Mouse (Mus musculus): Measurements from ENCODE around the gene Capn12. TPM values are rescaled to one million over a fixed set of nuclear protein-coding genes. Genes with fewer than 3 reads are reported as not detected.

Capn12 gene
- polyA plus RNA-seq, 1 experiment from 2014 or later = 0.57 TPM

DNA sequence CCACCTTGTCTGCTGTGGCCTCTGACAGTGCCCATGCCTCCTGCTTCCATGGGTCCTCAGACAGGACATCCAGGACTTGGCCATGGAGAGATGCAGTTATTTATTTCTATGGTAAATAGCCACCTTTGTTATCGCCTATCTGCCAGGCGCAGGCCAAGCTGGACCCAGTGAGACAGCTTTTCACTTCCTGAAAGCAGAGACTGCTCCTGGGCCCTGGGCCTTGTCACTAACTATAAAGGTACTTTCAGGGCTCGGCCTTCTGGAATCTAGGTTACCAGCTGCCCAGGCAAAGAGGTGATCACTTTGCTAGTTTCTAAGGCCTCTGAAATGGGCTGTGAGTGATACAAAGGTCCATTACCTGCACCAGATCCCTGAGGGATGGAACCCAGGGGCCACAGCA lies 43.6 kb downstream of the Capn12 start:
- 78% methylated on average over 3 of the region's 3 CpGs for WGBS
- H3K36me3 ChIP-seq = no peaks in the 10 kb centered on the region
- H3K27me3 ChIP-seq (replicated peaks) = no peaks in the 10 kb centered on the region
- peaks cover 59% of the 10 kb centered on the region for H3K4me1 ChIP-seq
- H3K9me3 ChIP-seq = no peaks in the 10 kb centered on the region
- H3K9ac ChIP-seq = no peak overlapping the region
- ATAC-seq (ENCODE audit: low FRiP score, low read depth) = no peak
- H3K4me2 ChIP-seq (replicated peaks) = no peak overlapping the region
- H3K4me3 ChIP-seq = no peak overlapping the region
- H3K27ac ChIP-seq = peak overlapping the region; percentile 39

DNA sequence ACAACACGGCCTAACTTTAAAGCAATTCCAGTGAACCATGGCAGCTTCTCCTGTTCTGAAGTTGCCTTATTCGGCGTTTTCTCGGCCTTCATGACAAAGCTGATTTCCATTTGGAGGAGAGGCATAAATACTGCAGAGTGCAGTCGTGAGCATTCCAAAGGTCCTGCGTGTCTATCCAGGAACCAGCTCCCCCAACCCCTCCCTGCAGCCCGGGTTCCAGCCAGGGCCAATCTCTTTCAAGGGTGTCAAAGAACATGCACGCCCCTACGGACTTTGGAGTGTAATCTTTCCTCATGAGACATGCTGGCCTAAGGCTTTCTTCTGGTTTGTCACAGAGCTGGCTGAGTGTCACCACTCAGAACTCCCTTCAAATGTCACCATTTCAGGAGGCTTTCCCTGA lies 44.1 kb downstream of the Capn12 start:
- H3K4me3 ChIP-seq = no peak overlapping the region
- ATAC-seq (ENCODE audit: low FRiP score, low read depth) = no peak
- peaks cover 58% of the 10 kb centered on the region for H3K4me1 ChIP-seq

DNA sequence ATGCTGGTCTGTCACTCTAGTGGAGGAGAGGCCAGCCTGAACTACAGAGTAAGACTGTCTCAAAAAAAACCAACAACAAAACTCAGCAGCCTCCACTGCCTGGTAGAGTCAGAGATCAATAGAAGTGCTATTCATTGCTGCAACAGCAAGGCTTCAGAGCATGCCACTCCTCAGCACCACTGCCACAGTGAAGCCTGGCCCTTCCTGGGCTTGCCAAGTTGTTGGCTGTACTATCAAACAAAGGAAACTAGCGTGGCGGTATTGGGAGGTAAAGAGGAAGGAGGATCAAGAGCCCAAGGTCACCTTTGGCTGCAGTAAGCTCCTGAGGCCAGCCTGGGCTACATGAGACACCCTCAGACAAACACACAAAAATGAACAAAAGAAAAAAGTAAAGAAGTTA lies 45.0 kb downstream of the Capn12 start:
- H3K4me3 ChIP-seq = no peak overlapping the region
- H3K27ac ChIP-seq = no peak overlapping the region
- no peaks in the 10 kb centered on the region for H3K27me3 ChIP-seq (replicated peaks)
- H3K4me2 ChIP-seq (replicated peaks) = no peak overlapping the region
- no peak for ATAC-seq (ENCODE audit: low FRiP score, low read depth)
- 71% methylated on average over 2 of the region's 2 CpGs for WGBS
- H3K36me3 ChIP-seq = no peaks in the 10 kb centered on the region
- no peak overlapping the region for H3K9ac ChIP-seq
- peaks cover 57% of the 10 kb centered on the region for H3K4me1 ChIP-seq
- H3K9me3 ChIP-seq = no peaks in the 10 kb centered on the region

More for the DNA sequence above, 44.1 kb downstream of the Capn12 start:
- Histone ChIP-seq H3K9ac (no peak overlapping the region), H3K36me3 (no peaks in the 10 kb centered on the region), H3K9me3 (no peaks in the 10 kb centered on the region), H3K27ac (peak overlapping the region; percentile 39; the same call in 1 of the 2 replicates), H3K4me2 (replicated peaks) (no peak overlapping the region), H3K27me3 (replicated peaks) (no peaks in the 10 kb centered on the region)
- WGBS = 47% methylated on average over 9 of the region's 9 CpGs

DNA sequence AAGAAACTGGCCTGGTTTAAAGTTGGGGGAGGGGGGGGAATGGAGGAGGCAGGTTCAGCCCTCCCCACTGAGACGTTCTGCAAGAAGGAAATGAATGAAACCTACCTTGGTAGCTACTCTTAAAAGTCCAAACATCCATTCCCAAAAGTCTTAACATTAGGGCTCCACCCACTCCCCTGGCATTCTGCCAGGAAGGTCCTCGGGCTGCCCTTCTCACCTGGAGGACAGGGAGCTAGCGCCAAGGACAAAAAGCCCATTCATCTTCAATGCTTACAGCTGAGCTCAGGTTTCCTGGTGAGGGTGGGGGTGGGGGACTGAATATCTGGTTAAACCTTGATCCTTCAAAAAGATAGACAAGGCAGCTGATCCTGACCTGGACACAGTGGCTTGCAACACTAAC lies 48.2 kb downstream of the Capn12 start:
- H3K36me3 ChIP-seq = peaks cover 3% of the 10 kb centered on the region; the same call in 1 of the 2 replicates
- H3K27ac ChIP-seq = no peak overlapping the region
- no peak overlapping the region for H3K9ac ChIP-seq
- no peak overlapping the region for H3K4me3 ChIP-seq
- H3K27me3 ChIP-seq (replicated peaks) = no peaks in the 10 kb centered on the region
- no peak overlapping the region for H3K4me2 ChIP-seq (replicated peaks)
- H3K4me1 ChIP-seq = peaks cover 30% of the 10 kb centered on the region
- no peaks in the 10 kb centered on the region for H3K9me3 ChIP-seq
- ATAC-seq (ENCODE audit: low FRiP score, low read depth) = no peak
- 68% methylated on average over 3 of the region's 3 CpGs for WGBS

DNA sequence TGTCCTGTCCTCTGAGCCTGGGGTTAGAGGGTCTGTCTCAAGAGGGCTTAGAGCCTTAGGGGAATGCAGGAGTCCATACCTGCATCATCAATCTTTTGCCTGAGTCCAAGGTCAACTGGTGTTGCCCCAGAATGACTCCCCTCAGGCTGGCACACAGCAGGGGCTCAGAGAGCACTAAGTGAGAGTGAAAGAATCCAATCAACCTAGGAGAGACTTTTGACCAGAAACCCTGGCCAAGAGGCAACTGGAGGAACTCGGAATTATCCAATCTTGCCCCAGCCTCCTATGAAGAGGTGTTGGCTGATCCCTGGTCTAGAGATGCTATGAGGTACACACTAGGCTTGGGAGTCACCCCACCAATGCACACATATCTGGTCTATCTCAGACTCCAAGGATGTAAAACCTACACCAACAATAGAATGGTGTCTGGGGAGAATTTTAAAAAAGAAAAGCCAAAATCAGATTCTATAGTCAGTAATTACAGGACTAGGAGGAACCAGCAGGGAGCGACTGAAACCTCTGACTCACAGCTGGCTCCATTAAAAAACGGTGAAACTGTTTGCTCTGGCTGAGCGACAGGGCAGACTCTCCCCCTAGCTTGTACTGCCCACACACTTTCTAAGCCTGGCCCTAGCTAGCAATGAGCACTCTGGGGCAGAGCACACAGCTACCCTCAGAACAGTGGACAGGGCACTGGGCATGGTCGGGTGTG lies 49.3 kb downstream of the Capn12 start:
- no peak overlapping the region for H3K27ac ChIP-seq

DNA sequence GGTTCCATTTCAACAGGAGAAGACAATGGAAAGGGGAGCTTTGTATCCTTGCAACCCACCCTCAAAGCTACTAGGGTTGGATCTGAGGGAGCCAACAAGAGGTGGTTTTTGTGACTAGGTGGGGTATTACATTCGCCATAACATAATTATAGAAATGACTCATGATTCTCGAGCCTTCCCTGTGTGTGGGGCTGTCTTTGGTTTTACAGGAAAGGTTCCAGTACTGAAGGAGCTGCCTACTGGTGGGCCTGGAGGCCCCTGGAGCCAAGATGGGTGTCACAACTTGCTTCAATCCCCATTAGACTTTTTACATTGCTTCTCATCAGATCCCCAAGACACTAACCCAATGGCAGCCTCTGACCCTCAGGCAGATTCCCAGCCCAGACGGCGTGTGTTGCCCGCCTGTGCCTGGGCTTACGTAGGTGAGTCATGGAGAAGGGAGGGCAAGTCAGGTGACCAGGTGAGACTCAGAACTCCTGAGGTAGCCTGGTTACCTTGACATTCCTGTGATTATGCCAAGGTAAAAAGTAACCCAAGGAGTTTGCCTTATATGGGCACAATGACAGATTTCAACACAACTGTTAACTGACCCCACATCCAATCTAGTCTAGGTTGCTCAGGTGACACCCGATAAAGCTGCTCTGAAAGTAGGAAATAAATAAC lies 49.9 kb downstream of the Capn12 start:
- Histone ChIP-seq H3K27me3 (replicated peaks) (no peaks in the 10 kb centered on the region), H3K4me2 (replicated peaks) (no peak overlapping the region), H3K36me3 (peaks cover 3% of the 10 kb centered on the region; the same call in 1 of the 2 replicates), H3K4me1 (peaks cover 12% of the 10 kb centered on the region), H3K27ac (no peak overlapping the region), H3K4me3 (no peak overlapping the region), H3K9me3 (no peaks in the 10 kb centered on the region), H3K9ac (no peak overlapping the region)
- no peak for ATAC-seq (ENCODE audit: low FRiP score, low read depth)
- 94% methylated on average over 7 of the region's 7 CpGs for WGBS

More for the DNA sequence above, 49.3 kb downstream of the Capn12 start:
- Histone ChIP-seq H3K27me3 (replicated peaks) (no peaks in the 10 kb centered on the region), H3K36me3 (peaks cover 3% of the 10 kb centered on the region; the same call in 1 of the 2 replicates), H3K9me3 (no peaks in the 10 kb centered on the region), H3K4me3 (no peak overlapping the region), H3K4me2 (replicated peaks) (no peak overlapping the region), H3K9ac (no peak overlapping the region), H3K4me1 (peaks cover 19% of the 10 kb centered on the region)
- ATAC-seq (ENCODE audit: low FRiP score, low read depth) = no peak
- 61% methylated on average over 5 of the region's 5 CpGs for WGBS

DNA sequence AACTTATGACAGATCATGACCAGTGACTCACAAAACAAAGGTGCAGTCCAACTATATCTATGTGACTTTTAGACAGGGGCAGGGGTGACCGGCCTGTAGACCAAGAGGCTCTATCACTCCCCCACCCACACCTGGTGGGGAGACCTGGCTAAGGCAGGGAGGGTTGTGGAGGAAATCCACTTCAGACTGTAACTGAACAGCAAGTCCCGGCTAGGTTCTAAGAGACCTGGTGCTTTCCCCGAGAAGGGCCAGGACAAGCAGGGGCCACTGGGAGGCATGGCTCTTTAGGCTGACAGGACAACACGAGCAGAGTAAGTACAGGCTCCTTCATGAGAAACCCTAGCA lies 50.4 kb downstream of the Capn12 start:
- Histone ChIP-seq H3K9me3 (no peaks in the 10 kb centered on the region), H3K27me3 (replicated peaks) (no peaks in the 10 kb centered on the region), H3K4me2 (replicated peaks) (no peak overlapping the region), H3K4me1 (peaks cover 15% of the 10 kb centered on the region), H3K27ac (no peak overlapping the region), H3K36me3 (peaks cover 3% of the 10 kb centered on the region; the same call in 1 of the 2 replicates), H3K9ac (no peak overlapping the region), H3K4me3 (no peak overlapping the region)
- no peak for ATAC-seq (ENCODE audit: low FRiP score, low read depth)
- WGBS = 89% methylated on average over 4 of the region's 4 CpGs

DNA sequence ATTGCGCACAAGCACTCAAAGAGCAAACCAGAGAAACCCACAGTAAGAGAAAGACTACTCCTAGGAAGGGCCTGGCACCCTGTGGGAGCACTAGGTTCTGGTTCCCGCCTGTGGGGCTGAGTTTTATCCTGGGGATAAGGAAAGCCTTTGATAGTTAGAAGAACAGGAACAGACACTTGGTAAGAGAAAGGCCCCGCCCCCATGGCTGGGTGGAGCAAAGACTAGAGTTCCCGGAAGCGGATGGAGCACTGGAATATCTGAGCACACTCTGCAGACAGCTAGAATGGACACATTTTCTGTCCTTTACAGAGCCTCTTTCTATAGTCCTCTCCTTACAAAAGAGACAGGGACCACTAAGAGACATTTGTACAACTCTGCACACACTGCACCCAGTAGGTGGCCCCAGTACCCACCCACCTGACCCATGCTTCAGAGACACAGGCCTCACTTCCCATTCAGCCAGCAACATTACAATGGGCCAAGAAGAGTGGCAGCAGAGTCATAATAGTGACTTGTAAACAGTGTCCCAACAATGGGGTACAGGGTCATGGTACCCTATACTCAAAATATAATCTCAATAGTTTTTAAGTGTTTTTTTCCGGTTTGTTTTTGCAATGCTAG lies 51.3 kb downstream of the Capn12 start:
- whole genome bisulfite sequencing = 81% methylated on average over 6 of the region's 6 CpGs
- Histone ChIP-seq H3K9ac (no peak overlapping the region), H3K4me1 (peaks cover 24% of the 10 kb centered on the region), H3K9me3 (no peaks in the 10 kb centered on the region), H3K36me3 (peaks cover 3% of the 10 kb centered on the region; the same call in 1 of the 2 replicates), H3K27ac (no peak overlapping the region), H3K4me2 (replicated peaks) (no peak overlapping the region), H3K27me3 (replicated peaks) (no peaks in the 10 kb centered on the region), H3K4me3 (no peak overlapping the region)
- no peak for ATAC-seq (ENCODE audit: low FRiP score, low read depth)

DNA sequence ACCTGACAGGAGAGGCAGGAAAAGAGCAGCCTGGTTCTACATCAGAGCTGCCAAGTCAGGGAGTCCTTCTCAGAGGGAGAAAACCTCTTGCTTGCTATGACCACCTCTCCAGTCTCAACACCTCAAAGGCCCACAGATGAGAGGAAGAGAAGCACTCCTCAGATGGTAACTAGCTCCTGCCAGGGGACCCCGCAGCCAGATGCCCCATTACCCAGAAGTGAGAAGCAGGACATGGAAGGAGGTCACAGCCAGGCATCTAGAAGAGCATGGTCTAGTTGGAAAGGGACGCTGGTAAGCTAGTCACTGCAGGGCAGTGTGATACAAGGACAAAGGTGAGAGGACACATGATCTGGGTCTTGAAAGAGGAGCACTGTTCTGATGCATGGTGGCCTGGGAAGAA lies 52.6 kb downstream of the Capn12 start:
- no peak overlapping the region for H3K4me3 ChIP-seq
- no peaks in the 10 kb centered on the region for H3K27me3 ChIP-seq (replicated peaks)
- H3K9me3 ChIP-seq = no peaks in the 10 kb centered on the region
- H3K4me2 ChIP-seq (replicated peaks) = no peak overlapping the region
- no peak overlapping the region for H3K9ac ChIP-seq
- H3K4me1 ChIP-seq = peaks cover 27% of the 10 kb centered on the region
- H3K27ac ChIP-seq = no peak overlapping the region
- peaks cover 3% of the 10 kb centered on the region; the same call in 1 of the 2 replicates for H3K36me3 ChIP-seq
- whole genome bisulfite sequencing = 99% methylated on average over 2 of the region's 2 CpGs
- no peak for ATAC-seq (ENCODE audit: low FRiP score, low read depth)

DNA sequence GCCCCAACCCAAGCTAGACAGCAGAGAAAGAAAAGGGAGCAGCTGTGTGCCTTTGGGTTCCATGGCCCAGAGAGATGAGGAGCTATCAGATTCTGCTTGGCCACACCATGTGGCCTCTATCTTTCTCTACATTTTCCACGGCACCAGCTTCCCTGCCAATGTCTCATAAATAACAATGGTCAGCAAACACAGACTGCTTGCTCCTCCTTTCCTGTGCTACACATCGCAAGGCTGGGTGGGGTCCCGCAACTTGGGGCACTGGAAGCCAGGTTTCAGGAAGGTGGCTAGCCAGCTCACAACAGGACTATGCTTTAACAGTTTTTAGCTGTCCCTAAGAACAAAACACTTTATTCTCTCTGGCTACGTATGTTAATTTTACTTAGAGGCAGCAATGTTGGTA lies 55.6 kb downstream of the Capn12 start:
- Histone ChIP-seq H3K27me3 (replicated peaks) (no peaks in the 10 kb centered on the region), H3K4me1 (peaks cover 29% of the 10 kb centered on the region), H3K36me3 (peaks cover 3% of the 10 kb centered on the region; the same call in 1 of the 2 replicates), H3K27ac (0 out of 2 replicates have a peak overlapping the region, but pooled peaks have one; percentile 22), H3K9ac (no peak overlapping the region), H3K9me3 (no peaks in the 10 kb centered on the region), H3K4me3 (no peak overlapping the region), H3K4me2 (replicated peaks) (no peak overlapping the region)
- ATAC-seq (ENCODE audit: low FRiP score, low read depth) = no peak
- 59% methylated on average over 4 of the region's 4 CpGs for WGBS

DNA sequence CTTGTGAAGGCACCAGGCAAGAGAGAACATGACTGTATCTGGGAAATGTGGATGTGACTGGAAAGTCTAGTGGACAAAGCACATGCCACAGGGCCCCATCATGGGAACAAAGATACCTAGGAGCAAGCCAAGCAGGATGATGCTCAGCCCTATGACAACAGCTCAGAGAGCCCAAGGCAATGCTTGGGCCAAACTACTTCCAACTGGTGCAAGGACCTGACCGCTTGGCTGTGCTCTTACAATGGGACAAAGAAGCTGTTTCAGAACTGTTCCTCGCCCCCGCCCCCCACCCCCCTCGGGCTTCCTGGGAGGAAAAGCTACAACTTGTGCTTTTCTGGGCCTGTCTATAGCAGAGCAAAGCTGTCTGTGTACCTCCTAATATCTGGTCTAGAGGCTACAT lies 57.4 kb downstream of the Capn12 start:
- Histone ChIP-seq H3K36me3 (peaks cover 3% of the 10 kb centered on the region), H3K27ac (no peak overlapping the region), H3K4me3 (no peak overlapping the region), H3K9ac (no peak overlapping the region), H3K27me3 (replicated peaks) (no peaks in the 10 kb centered on the region), H3K9me3 (no peaks in the 10 kb centered on the region), H3K4me2 (replicated peaks) (no peak overlapping the region), H3K4me1 (peaks cover 31% of the 10 kb centered on the region)
- ATAC-seq (ENCODE audit: low FRiP score, low read depth) = no peak
- 73% methylated on average over 4 of the region's 4 CpGs for WGBS

DNA sequence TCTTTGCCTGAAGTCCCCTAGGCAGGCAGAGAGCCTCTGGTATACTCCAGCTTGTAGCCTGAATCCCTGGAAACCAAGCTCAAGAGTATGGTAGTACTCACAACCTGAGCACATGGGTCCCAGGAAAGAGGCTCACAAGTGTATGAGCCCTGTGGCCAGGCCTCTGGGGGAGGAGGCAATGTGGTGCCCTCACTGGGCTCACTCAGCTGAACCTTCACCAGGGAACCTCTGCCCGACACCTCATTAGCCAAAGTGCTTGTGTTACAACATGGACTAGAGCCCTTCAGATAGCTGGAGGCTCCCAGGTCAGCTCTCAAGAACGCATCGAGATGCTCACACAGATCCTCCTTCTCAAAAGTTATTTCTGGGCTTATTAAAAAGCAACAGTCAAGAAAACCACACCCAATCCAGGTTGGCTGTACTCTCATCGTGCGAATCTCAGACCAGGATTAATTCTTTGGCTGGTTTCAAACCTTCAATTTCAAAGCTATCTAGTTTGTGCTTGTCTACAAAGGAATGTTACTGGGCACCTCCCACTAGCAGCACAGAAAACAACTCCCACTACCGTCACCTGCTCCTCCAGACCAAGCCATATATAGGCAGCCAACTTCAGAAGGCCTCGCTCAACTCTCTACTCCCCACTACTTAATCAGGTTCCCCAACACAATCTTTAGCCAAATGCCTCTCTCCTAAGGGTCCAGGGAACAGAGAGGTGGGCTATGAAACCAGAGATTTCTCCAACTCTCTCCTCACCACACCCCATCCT lies 58.4 kb downstream of the Capn12 start:
- Histone ChIP-seq H3K9ac (no peak overlapping the region), H3K9me3 (no peaks in the 10 kb centered on the region), H3K27me3 (replicated peaks) (no peaks in the 10 kb centered on the region), H3K27ac (no peak overlapping the region), H3K4me1 (peaks cover 31% of the 10 kb centered on the region), H3K4me3 (no peak overlapping the region), H3K36me3 (no peaks in the 10 kb centered on the region; the same call in 1 of the 2 replicates), H3K4me2 (replicated peaks) (no peak overlapping the region)
- ATAC-seq (ENCODE audit: low FRiP score, low read depth) = no peak
- 88% methylated on average over 7 of the region's 7 CpGs for WGBS

Data from neural tube, embryonic 12.5 days (tissue).